Mouse (Mus musculus): ENCODE measurements around the gene Dtx4. TPM values are rescaled to one million over a fixed set of nuclear protein-coding genes. Genes with fewer than 3 reads are reported as not detected.
A peak's percentile ranks its signal among the peaks of the same experiment; 100 is the strongest.

Dtx4 gene
- polyA plus RNA-seq, 1 experiment from 2014 or later = 71.8 TPM

- no peaks in the 10 kb centered on the region for H3K27me3 ChIP-seq (ENCODE audit: control insufficient read depth, insufficient read depth, low read length)
- H3K27ac ChIP-seq (ENCODE audit: low read depth, low read length) = no peak overlapping the region
- H3K9me3 ChIP-seq (ENCODE audit: control insufficient read depth, low read length) = no peaks in the 10 kb centered on the region
- WGBS = 77% methylated on average over 12 of the region's 12 CpGs
- no peak overlapping the region for H3K9ac ChIP-seq (ENCODE audit: low read length)
- no peak overlapping the region for H3K4me2 ChIP-seq (ENCODE audit: low read depth)
- no peaks in the 10 kb centered on the region for H3K4me1 ChIP-seq (ENCODE audit: control insufficient read depth, insufficient read depth, low read length)
- no peaks in the 10 kb centered on the region for H3K36me3 ChIP-seq (ENCODE audit: control insufficient read depth, insufficient read depth, low read length)
- ATAC-seq (ENCODE audit: insufficient read depth, low FRiP score, low TSS enrichment) (no peak), DNase-seq (ENCODE audit: low spot score) (no peak)
- H3K4me3 ChIP-seq (ENCODE audit: low read depth, low read length) = no peak overlapping the region
Observed at GRCm38 (mm10) chr19:12457401-12458066, 43.7 kb downstream of the Dtx4 start.

- no peaks in the 10 kb centered on the region for H3K9me3 ChIP-seq (ENCODE audit: control insufficient read depth, low read length)
- no peak overlapping the region for H3K9ac ChIP-seq (ENCODE audit: low read length)
- H3K4me3 ChIP-seq (ENCODE audit: low read depth, low read length) = no peak overlapping the region
- no peak for ATAC-seq (ENCODE audit: insufficient read depth, low FRiP score, low TSS enrichment)
- H3K27ac ChIP-seq (ENCODE audit: low read depth, low read length) = no peak overlapping the region
- no peaks in the 10 kb centered on the region for H3K4me1 ChIP-seq (ENCODE audit: control insufficient read depth, insufficient read depth, low read length)
- no peaks in the 10 kb centered on the region for H3K27me3 ChIP-seq (ENCODE audit: control insufficient read depth, insufficient read depth, low read length)
- 80% methylated on average over 3 of the region's 3 CpGs for WGBS
- H3K36me3 ChIP-seq (ENCODE audit: control insufficient read depth, insufficient read depth, low read length) = no peaks in the 10 kb centered on the region
- no peak overlapping the region for H3K4me2 ChIP-seq (ENCODE audit: low read depth)
- DNase-seq (ENCODE audit: low spot score) = no peak
Observed at GRCm38 (mm10) chr19:12445014-12445413, 56.2 kb downstream of the Dtx4 start.

- no peaks in the 10 kb centered on the region for H3K27me3 ChIP-seq (ENCODE audit: control insufficient read depth, insufficient read depth, low read length)
- H3K4me1 ChIP-seq (ENCODE audit: control insufficient read depth, insufficient read depth, low read length) = no peaks in the 10 kb centered on the region
- no peaks in the 10 kb centered on the region for H3K36me3 ChIP-seq (ENCODE audit: control insufficient read depth, insufficient read depth, low read length)
- DNase-seq (ENCODE audit: low spot score) (no peak), ATAC-seq (ENCODE audit: insufficient read depth, low FRiP score, low TSS enrichment) (no peak)
- no peak overlapping the region for H3K27ac ChIP-seq (ENCODE audit: low read depth, low read length)
- no peak overlapping the region for H3K4me3 ChIP-seq (ENCODE audit: low read depth, low read length)
- no peaks in the 10 kb centered on the region for H3K9me3 ChIP-seq (ENCODE audit: control insufficient read depth, low read length)
- no peak overlapping the region for H3K4me2 ChIP-seq (ENCODE audit: low read depth)
- 92% methylated on average over 4 of the region's 4 CpGs for WGBS
- no peak overlapping the region for H3K9ac ChIP-seq (ENCODE audit: low read length)
Observed at GRCm38 (mm10) chr19:12442560-12442959, 58.7 kb downstream of the Dtx4 start.

- DNase-seq (ENCODE audit: low spot score) (no peak), ATAC-seq (ENCODE audit: insufficient read depth, low FRiP score, low TSS enrichment) (no peak)
- Histone ChIP-seq H3K27ac (ENCODE audit: low read depth, low read length) (no peak overlapping the region), H3K27me3 (ENCODE audit: control insufficient read depth, insufficient read depth, low read length) (no peaks in the 10 kb centered on the region), H3K4me1 (ENCODE audit: control insufficient read depth, insufficient read depth, low read length) (no peaks in the 10 kb centered on the region), H3K4me2 (ENCODE audit: low read depth) (no peak overlapping the region), H3K36me3 (ENCODE audit: control insufficient read depth, insufficient read depth, low read length) (no peaks in the 10 kb centered on the region), H3K4me3 (ENCODE audit: low read depth, low read length) (no peak overlapping the region), H3K9me3 (ENCODE audit: control insufficient read depth, low read length) (no peaks in the 10 kb centered on the region), H3K9ac (ENCODE audit: low read length) (no peak overlapping the region)
- WGBS = 77% methylated on average over 5 of the region's 5 CpGs
Observed at GRCm38 (mm10) chr19:12440103-12440725, 61.0 kb downstream of the Dtx4 start.

GRCm38 (mm10) chr19:12439581-12439980, 61.7 kb downstream of the Dtx4 start:
- H3K36me3 ChIP-seq (ENCODE audit: control insufficient read depth, insufficient read depth, low read length) = no peaks in the 10 kb centered on the region
- ATAC-seq (ENCODE audit: insufficient read depth, low FRiP score, low TSS enrichment) = no peak
- no peaks in the 10 kb centered on the region for H3K27me3 ChIP-seq (ENCODE audit: control insufficient read depth, insufficient read depth, low read length)
- no peak overlapping the region for H3K9ac ChIP-seq (ENCODE audit: low read length)
- no peaks in the 10 kb centered on the region for H3K4me1 ChIP-seq (ENCODE audit: control insufficient read depth, insufficient read depth, low read length)
- WGBS = 63% methylated on average over 1 of the region's 1 CpGs
- H3K4me2 ChIP-seq (ENCODE audit: low read depth) = no peak overlapping the region
- no peak for DNase-seq (ENCODE audit: low spot score)
- H3K27ac ChIP-seq (ENCODE audit: low read depth, low read length) = no peak overlapping the region
- no peak overlapping the region for H3K4me3 ChIP-seq (ENCODE audit: low read depth, low read length)
- no peaks in the 10 kb centered on the region for H3K9me3 ChIP-seq (ENCODE audit: control insufficient read depth, low read length)

- 84% methylated on average over 4 of the region's 4 CpGs for WGBS
- H3K9me3 ChIP-seq (ENCODE audit: control insufficient read depth, low read length) = no peaks in the 10 kb centered on the region
- no peaks in the 10 kb centered on the region for H3K36me3 ChIP-seq (ENCODE audit: control insufficient read depth, insufficient read depth, low read length)
- no peak overlapping the region for H3K9ac ChIP-seq (ENCODE audit: low read length)
- DNase-seq (ENCODE audit: low spot score) (no peak), ATAC-seq (ENCODE audit: insufficient read depth, low FRiP score, low TSS enrichment) (no peak)
- no peak overlapping the region for H3K27ac ChIP-seq (ENCODE audit: low read depth, low read length)
- H3K4me1 ChIP-seq (ENCODE audit: control insufficient read depth, insufficient read depth, low read length) = no peaks in the 10 kb centered on the region
- no peak overlapping the region for H3K4me2 ChIP-seq (ENCODE audit: low read depth)
- no peaks in the 10 kb centered on the region for H3K27me3 ChIP-seq (ENCODE audit: control insufficient read depth, insufficient read depth, low read length)
- no peak overlapping the region for H3K4me3 ChIP-seq (ENCODE audit: low read depth, low read length)
Observed at GRCm38 (mm10) chr19:12435750-12436524, 65.3 kb downstream of the Dtx4 start.

- Histone ChIP-seq H3K4me3 (ENCODE audit: low read depth, low read length) (no peak overlapping the region), H3K36me3 (ENCODE audit: control insufficient read depth, insufficient read depth, low read length) (no peaks in the 10 kb centered on the region), H3K27me3 (ENCODE audit: control insufficient read depth, insufficient read depth, low read length) (no peaks in the 10 kb centered on the region), H3K4me2 (ENCODE audit: low read depth) (no peak overlapping the region), H3K27ac (ENCODE audit: low read depth, low read length) (no peak overlapping the region), H3K9ac (ENCODE audit: low read length) (no peak overlapping the region), H3K4me1 (ENCODE audit: control insufficient read depth, insufficient read depth, low read length) (no peaks in the 10 kb centered on the region), H3K9me3 (ENCODE audit: control insufficient read depth, low read length) (no peaks in the 10 kb centered on the region)
- WGBS = 85% methylated on average over 4 of the region's 4 CpGs
- no peak for DNase-seq (ENCODE audit: low spot score)
- ATAC-seq (ENCODE audit: insufficient read depth, low FRiP score, low TSS enrichment) = no peak
Observed at GRCm38 (mm10) chr19:12435011-12435416, 66.2 kb downstream of the Dtx4 start.

- Histone ChIP-seq H3K4me1 (ENCODE audit: control insufficient read depth, insufficient read depth, low read length) (no peaks in the 10 kb centered on the region), H3K9ac (ENCODE audit: low read length) (no peak overlapping the region), H3K36me3 (ENCODE audit: control insufficient read depth, insufficient read depth, low read length) (no peaks in the 10 kb centered on the region), H3K4me3 (ENCODE audit: low read depth, low read length) (no peak overlapping the region), H3K27ac (ENCODE audit: low read depth, low read length) (no peak overlapping the region), H3K9me3 (ENCODE audit: control insufficient read depth, low read length) (no peaks in the 10 kb centered on the region), H3K4me2 (ENCODE audit: low read depth) (no peak overlapping the region), H3K27me3 (ENCODE audit: control insufficient read depth, insufficient read depth, low read length) (no peaks in the 10 kb centered on the region)
- ATAC-seq (ENCODE audit: insufficient read depth, low FRiP score, low TSS enrichment) (peak; percentile 41; the same call in 1 of the 2 replicates), DNase-seq (ENCODE audit: low spot score) (peak; percentile 34)
- 16% methylated on average over 2 of the region's 2 CpGs for WGBS
Observed at GRCm38 (mm10) chr19:12433033-12433432, 68.2 kb downstream of the Dtx4 start.

Measured in neural tube, embryonic 11.5 days (tissue).